Mouse (Mus musculus): ENCODE results near the gene Wdsub1. TPM values are rescaled to one million over a fixed set of nuclear protein-coding genes. Genes with fewer than 3 reads are reported as not detected.

Gene Wdsub1
- total and polyA plus RNA-seq, 2 experiments from 2014 or later: 24.1 to 84.9 TPM

- Histone ChIP-seq H3K9me3 (ENCODE audit: low read length) (no peaks in the 10 kb centered on the region), H3K27me3 (ENCODE audit: insufficient read depth, low read length) (no peaks in the 10 kb centered on the region), H3K9ac (replicated peaks; ENCODE audit: low read length) (no peak overlapping the region), H3K4me1 (ENCODE audit: insufficient read depth, low read length) (peaks cover 6% of the 10 kb centered on the region; the same call in 1 of the 2 replicates), H3K4me2 (ENCODE audit: low read depth, low read length) (no peak overlapping the region), H3K27ac (no peak overlapping the region), H3K4me3 (ENCODE audit: low read length) (no peak overlapping the region), H3K36me3 (ENCODE audit: insufficient read depth, low read length) (no peaks in the 10 kb centered on the region)
- 71% methylated on average over 4 of the region's 4 CpGs for WGBS
- no peak for ATAC-seq
- no peak for DNase-seq (ENCODE audit: low spot score)
- TF ChIP-seq CTCF (IDR thresholded peaks at IDR 0.05; ENCODE audit: low read depth): no peak
Measured at GRCm38 (mm10) chr2:59825380-59825779, 57.0 kb downstream of the Wdsub1 start.

GRCm38 (mm10) chr2:59824289-59824688, 58.1 kb downstream of the Wdsub1 start:
- ATAC-seq (peak; percentile 44), DNase-seq (ENCODE audit: low spot score) (no peak)
- Histone ChIP-seq H3K27ac (no peak overlapping the region), H3K27me3 (ENCODE audit: insufficient read depth, low read length) (no peaks in the 10 kb centered on the region), H3K4me3 (ENCODE audit: low read length) (no peak overlapping the region), H3K9me3 (ENCODE audit: low read length) (no peaks in the 10 kb centered on the region), H3K4me1 (ENCODE audit: insufficient read depth, low read length) (no peaks in the 10 kb centered on the region), H3K36me3 (ENCODE audit: insufficient read depth, low read length) (no peaks in the 10 kb centered on the region; the same call in 1 of the 2 replicates), H3K9ac (replicated peaks; ENCODE audit: low read length) (no peak overlapping the region), H3K4me2 (ENCODE audit: low read depth, low read length) (no peak overlapping the region)
- WGBS: 67% methylated on average over 8 of the region's 8 CpGs
- TF ChIP-seq CTCF (IDR thresholded peaks at IDR 0.05; ENCODE audit: low read depth): no peak

GRCm38 (mm10) chr2:59821044-59821443, 61.3 kb downstream of the Wdsub1 start:
- 0 out of 2 replicates have a peak overlapping the region, but pooled peaks have one; percentile 22 for H3K27ac ChIP-seq
- ATAC-seq (no peak), DNase-seq (ENCODE audit: low spot score) (no peak)
- H3K9me3 ChIP-seq (ENCODE audit: low read length): no peaks in the 10 kb centered on the region
- no peak for TF ChIP-seq CTCF (IDR thresholded peaks at IDR 0.05; ENCODE audit: low read depth)
- H3K27me3 ChIP-seq (ENCODE audit: insufficient read depth, low read length): no peaks in the 10 kb centered on the region
- no peak overlapping the region for H3K4me3 ChIP-seq (ENCODE audit: low read length)
- H3K4me1 ChIP-seq (ENCODE audit: insufficient read depth, low read length): no peaks in the 10 kb centered on the region
- no peak overlapping the region for H3K4me2 ChIP-seq (ENCODE audit: low read depth, low read length)
- no peaks in the 10 kb centered on the region; the same call in 1 of the 2 replicates for H3K36me3 ChIP-seq (ENCODE audit: insufficient read depth, low read length)
- no peak overlapping the region for H3K9ac ChIP-seq (replicated peaks; ENCODE audit: low read length)
- 73% methylated on average over 2 of the region's 2 CpGs for WGBS

GRCm38 (mm10) chr2:59820088-59820487, 62.3 kb downstream of the Wdsub1 start:
- H3K27ac ChIP-seq: peak overlapping the region; percentile 64; the same call in 1 of the 2 replicates
- no peaks in the 10 kb centered on the region for H3K27me3 ChIP-seq (ENCODE audit: insufficient read depth, low read length)
- TF ChIP-seq CTCF (IDR thresholded peaks at IDR 0.05; ENCODE audit: low read depth): no peak
- DNase-seq (ENCODE audit: low spot score) (no peak), ATAC-seq (no peak)
- no peaks in the 10 kb centered on the region for H3K9me3 ChIP-seq (ENCODE audit: low read length)
- no peak overlapping the region for H3K9ac ChIP-seq (replicated peaks; ENCODE audit: low read length)
- WGBS: 76% methylated on average over 15 of the region's 15 CpGs
- H3K4me2 ChIP-seq (ENCODE audit: low read depth, low read length): no peak overlapping the region
- no peaks in the 10 kb centered on the region for H3K4me1 ChIP-seq (ENCODE audit: insufficient read depth, low read length)
- H3K36me3 ChIP-seq (ENCODE audit: insufficient read depth, low read length): no peaks in the 10 kb centered on the region; the same call in 1 of the 2 replicates
- H3K4me3 ChIP-seq (ENCODE audit: low read length): no peak overlapping the region

- WGBS: 64% methylated on average over 6 of the region's 6 CpGs
- no peak for TF ChIP-seq CTCF (IDR thresholded peaks at IDR 0.05; ENCODE audit: low read depth)
- H3K4me2 ChIP-seq (ENCODE audit: low read depth, low read length): no peak overlapping the region
- H3K27ac ChIP-seq: peak overlapping the region; percentile 64
- H3K27me3 ChIP-seq (ENCODE audit: insufficient read depth, low read length): no peaks in the 10 kb centered on the region
- DNase-seq (ENCODE audit: low spot score) (no peak), ATAC-seq (peak; percentile 38; the same call in 1 of the 2 replicates)
- no peak overlapping the region for H3K4me3 ChIP-seq (ENCODE audit: low read length)
- H3K9me3 ChIP-seq (ENCODE audit: low read length): no peaks in the 10 kb centered on the region
- no peak overlapping the region for H3K9ac ChIP-seq (replicated peaks; ENCODE audit: low read length)
- H3K36me3 ChIP-seq (ENCODE audit: insufficient read depth, low read length): no peaks in the 10 kb centered on the region; the same call in 1 of the 2 replicates
- no peaks in the 10 kb centered on the region for H3K4me1 ChIP-seq (ENCODE audit: insufficient read depth, low read length)
Measured at GRCm38 (mm10) chr2:59819415-59819814, 63.0 kb downstream of the Wdsub1 start.

- Histone ChIP-seq H3K4me3 (ENCODE audit: low read length) (no peak overlapping the region), H3K27ac (no peak overlapping the region), H3K9ac (replicated peaks; ENCODE audit: low read length) (no peak overlapping the region), H3K4me1 (ENCODE audit: insufficient read depth, low read length) (no peaks in the 10 kb centered on the region), H3K9me3 (ENCODE audit: low read length) (no peaks in the 10 kb centered on the region), H3K4me2 (ENCODE audit: low read depth, low read length) (no peak overlapping the region), H3K27me3 (ENCODE audit: insufficient read depth, low read length) (no peaks in the 10 kb centered on the region), H3K36me3 (ENCODE audit: insufficient read depth, low read length) (no peaks in the 10 kb centered on the region; the same call in 1 of the 2 replicates)
- 98% methylated on average over 15 of the region's 15 CpGs for WGBS
- ATAC-seq: no peak
- no peak for DNase-seq (ENCODE audit: low spot score)
- TF ChIP-seq CTCF (IDR thresholded peaks at IDR 0.05; ENCODE audit: low read depth): no peak
Measured at GRCm38 (mm10) chr2:59818663-59819062, 63.7 kb downstream of the Wdsub1 start.

GRCm38 (mm10) chr2:59814997-59815396, 67.4 kb downstream of the Wdsub1 start:
- Histone ChIP-seq H3K27ac (no peak overlapping the region), H3K36me3 (ENCODE audit: insufficient read depth, low read length) (no peaks in the 10 kb centered on the region; the same call in 1 of the 2 replicates), H3K4me2 (ENCODE audit: low read depth, low read length) (no peak overlapping the region), H3K9me3 (ENCODE audit: low read length) (no peaks in the 10 kb centered on the region), H3K4me1 (ENCODE audit: insufficient read depth, low read length) (peaks cover 9% of the 10 kb centered on the region), H3K4me3 (ENCODE audit: low read length) (no peak overlapping the region), H3K9ac (replicated peaks; ENCODE audit: low read length) (no peak overlapping the region), H3K27me3 (ENCODE audit: insufficient read depth, low read length) (no peaks in the 10 kb centered on the region)
- no peak for TF ChIP-seq CTCF (IDR thresholded peaks at IDR 0.05; ENCODE audit: low read depth)
- WGBS: 92% methylated on average over 8 of the region's 8 CpGs
- DNase-seq (ENCODE audit: low spot score) (no peak), ATAC-seq (no peak)

All from hindbrain, postnatal 0 days (tissue).